Mouse (Mus musculus) embryonic fibroblast, embryonic 13.5 days (primary cell): ENCODE measurements at regions not wholly inside any gene's neighbourhood (a gene's known extent, or its start where the extent isn't known, plus 50 kb on each side); places are given as distances from the start of the nearest gene placed in this dataset.

Experiments
- CTCF ChIP-seq: IDR thresholded peaks from 2 replicates; pipeline ENCODE4 v1.5.1; 2011; ENCODE audit warnings: mild to moderate bottlenecking, control low read depth, low read length, moderate library complexity, borderline replicate concordance; ENCODE audit not compliant: insufficient read depth
- POLR2A ChIP-seq: IDR thresholded peaks from 2 replicates; pipeline ENCODE4 v1.6.1; 2011; ENCODE audit warnings: low read depth, mild to moderate bottlenecking, control low read depth, low read length, moderate library complexity

DNA sequence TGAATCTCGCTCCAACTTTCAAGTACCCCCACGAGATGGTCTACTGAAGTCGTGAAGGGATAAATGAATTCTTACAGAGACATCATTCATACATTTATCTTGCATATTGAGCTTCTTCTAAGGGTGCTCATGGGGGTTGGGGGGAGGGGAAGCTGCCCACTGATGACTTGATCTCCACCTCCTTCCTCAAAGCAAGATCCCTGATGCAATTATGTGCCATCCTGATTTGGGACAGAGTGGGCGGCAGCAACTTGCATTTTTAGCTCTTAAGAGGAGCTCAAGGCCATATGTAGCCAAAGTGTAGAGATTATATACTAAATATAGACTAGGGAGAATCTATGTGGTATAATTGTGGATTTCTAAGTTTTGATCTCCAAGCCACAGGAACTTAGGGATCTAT, 236.1 kb downstream of the Sox4 start:
- TF ChIP-seq POLR2A, result no peak
- TF ChIP-seq CTCF, result no peak
